Mouse (Mus musculus): ENCODE results near the gene Olfr146. TPM values are rescaled to one million over a fixed set of nuclear protein-coding genes. Genes with fewer than 3 reads are reported as not detected.

Gene Olfr146
- not detected in 2 replicates for polyA plus RNA-seq (2012; rRNA removed)

GRCm38 (mm10) chr9:39023277-39023676, at the start of gene Olfr146:
Olfr146 (minus strand) TSS chr9:39023377.
- DNase-seq (ENCODE audit: low read depth, low spot score): no peak
- WGBS: 70% methylated on average over 1 of the region's 1 CpGs

- DNase-seq (ENCODE audit: low read depth, low spot score): no peak
- whole genome bisulfite sequencing: 69% methylated on average over 1 of the region's 1 CpGs
These were observed 41.7 kb upstream of the Olfr146 start, which contains the start of gene Olfr937 for GRCm38 (mm10) chr9:39064851-39065250. Olfr937 (minus strand) TSS chr9:39064951.

GRCm38 (mm10) chr9:38999583-38999982, 23.6 kb downstream of the Olfr146 start, which contains the start of gene Olfr935:
Olfr935 (minus strand) TSS chr9:38999683.
- 62% methylated on average over 2 of the region's 2 CpGs for WGBS
- DNase-seq (ENCODE audit: low read depth, low spot score): no peak

DNA sequence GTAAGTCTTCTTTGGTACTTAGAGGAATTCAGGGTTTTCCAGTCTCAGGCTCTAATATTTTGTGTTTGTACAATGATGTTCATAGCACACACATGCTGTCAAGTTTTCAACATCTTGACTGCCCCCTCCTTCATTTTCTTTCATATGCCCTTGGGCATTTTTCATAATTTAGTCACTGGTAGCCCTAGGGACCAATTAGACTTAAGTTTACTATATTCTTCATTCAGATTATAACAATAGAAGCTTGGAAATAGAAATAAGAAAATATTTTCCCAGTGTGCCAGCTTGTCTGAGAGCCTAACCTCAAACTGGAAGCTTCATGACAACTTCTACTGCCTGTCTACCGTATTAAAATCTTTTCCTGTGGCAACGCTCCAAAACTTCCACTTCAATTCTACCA, 35.0 kb downstream of the Olfr146 start, which contains the start of gene Olfr934:
Olfr934 (minus strand) TSS at position 101 of the 400 bp plus-strand sequence.
- 84% methylated on average over 2 of the region's 2 CpGs for WGBS
- DNase-seq (ENCODE audit: low read depth, low spot score): no peak

DNA sequence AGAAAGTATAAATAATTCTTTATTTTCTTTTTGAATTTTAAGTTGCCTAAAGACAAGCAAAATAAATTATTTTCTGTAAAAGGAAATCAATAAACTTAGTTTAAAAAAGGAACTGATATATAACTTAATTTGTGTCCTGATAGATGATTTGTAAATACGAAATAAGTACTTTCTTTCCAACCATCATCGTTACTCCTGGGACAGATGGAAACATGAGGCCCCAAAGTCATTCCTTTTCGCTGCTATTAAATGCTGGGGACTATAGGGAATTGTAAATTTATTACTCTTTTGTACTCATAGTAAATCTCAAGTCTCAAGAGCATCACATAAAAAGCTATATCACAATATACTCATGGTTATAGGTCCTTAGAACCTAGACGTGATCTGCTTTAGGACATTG, 51.2 kb downstream of the Olfr146 start, which contains the start of gene Olfr933:
Olfr933 (plus strand) TSS at position 301 of the 400 bp plus-strand sequence.
- 70% methylated on average over 4 of the region's 4 CpGs for WGBS
- no peak for DNase-seq (ENCODE audit: low read depth, low spot score)

Other genes with a start within 250 kb of the Olfr146 start
- not detected in 2 replicates for gene Olfr922, start 208.8 kb downstream of the Olfr146 start, polyA plus RNA-seq (2012; rRNA removed)
- not detected in 2 replicates for gene Olfr923, start 196.8 kb downstream of the Olfr146 start, polyA plus RNA-seq (2012; rRNA removed)
- gene Olfr924, start 178.9 kb downstream of the Olfr146 start, polyA plus RNA-seq (2012; rRNA removed): not detected in 2 replicates
- not detected in 2 replicates for gene Olfr26, start 168.3 kb downstream of the Olfr146 start, polyA plus RNA-seq (2012; rRNA removed)
- gene Olfr926, start 146.3 kb downstream of the Olfr146 start, polyA plus RNA-seq (2012; rRNA removed): not detected in 2 replicates
- gene Olfr930, start 93.6 kb downstream of the Olfr146 start, polyA plus RNA-seq (2012; rRNA removed): not detected in 2 replicates
- gene Olfr933, start 51.1 kb downstream of the Olfr146 start, polyA plus RNA-seq (2012; rRNA removed): not detected in 2 replicates
- gene Olfr934, start 35.1 kb downstream of the Olfr146 start, polyA plus RNA-seq (2012; rRNA removed): not detected in 2 replicates
- gene Olfr935, start 23.7 kb downstream of the Olfr146 start, polyA plus RNA-seq (2012; rRNA removed): not detected in 2 replicates
- gene Olfr937, start 41.6 kb upstream of the Olfr146 start, polyA plus RNA-seq (2012; rRNA removed): not detected in 2 replicates
- not detected in 2 replicates for gene Olfr938, start 55.5 kb upstream of the Olfr146 start, polyA plus RNA-seq (2012; rRNA removed)
- not detected in 2 replicates for gene Olfr27, start 104.8 kb upstream of the Olfr146 start, polyA plus RNA-seq (2012; rRNA removed)
- gene Olfr943, start 142.9 kb upstream of the Olfr146 start, polyA plus RNA-seq (2012; rRNA removed): not detected in 2 replicates
- not detected in 2 replicates for gene Olfr944, start 178.5 kb upstream of the Olfr146 start, polyA plus RNA-seq (2012; rRNA removed)
- not detected in 2 replicates for gene Olfr1537, start 226.6 kb upstream of the Olfr146 start, polyA plus RNA-seq (2012; rRNA removed)

Measured in large intestine, adult 2 months (tissue).